Mouse (Mus musculus): ENCODE measurements around the gene Gm42906.

Gm42906 gene

DNA sequence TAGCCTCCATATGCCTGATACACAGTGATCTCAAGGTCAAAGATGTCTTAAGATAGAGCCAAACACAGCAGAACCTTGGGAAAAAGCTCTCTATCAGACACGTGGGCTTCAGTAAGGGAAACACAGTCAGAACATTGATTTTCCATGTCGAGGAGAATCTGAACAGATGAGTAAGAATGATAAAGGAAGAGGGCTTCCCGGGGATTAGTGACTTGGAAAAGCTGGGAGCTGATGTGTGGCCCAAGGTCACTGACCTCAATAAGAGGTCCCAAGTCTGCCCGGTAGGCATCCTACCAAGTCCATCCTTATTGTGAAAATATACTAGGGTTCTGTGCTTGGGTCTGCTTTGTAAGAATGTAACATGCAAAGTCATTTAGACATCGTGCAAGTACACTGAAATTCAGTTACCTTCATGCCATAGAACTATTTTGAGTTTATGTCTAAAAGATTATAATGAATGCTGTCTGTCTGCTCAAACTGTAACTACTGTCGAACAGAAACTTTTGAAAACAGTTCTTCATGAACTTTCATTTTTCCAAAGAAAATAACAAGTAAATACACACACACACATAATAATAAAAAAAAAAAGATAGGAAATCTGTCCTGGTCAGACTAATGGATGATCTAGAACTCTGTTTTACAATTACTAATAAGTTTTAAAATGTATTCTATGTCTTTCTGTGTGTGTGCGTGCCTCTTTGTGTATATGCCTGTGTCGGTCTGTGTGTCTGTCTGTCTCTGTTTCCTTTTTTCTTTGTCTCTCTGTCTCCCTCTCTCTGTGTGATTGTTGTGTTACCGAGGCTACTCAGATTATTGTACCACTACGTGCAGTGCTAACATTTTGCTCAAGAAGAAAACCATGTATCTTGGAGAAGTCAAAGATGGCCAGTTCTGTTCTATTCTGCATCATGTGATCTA is 322.6 kb downstream of the Gm42906 start:
- no peak for DNase-seq

DNA sequence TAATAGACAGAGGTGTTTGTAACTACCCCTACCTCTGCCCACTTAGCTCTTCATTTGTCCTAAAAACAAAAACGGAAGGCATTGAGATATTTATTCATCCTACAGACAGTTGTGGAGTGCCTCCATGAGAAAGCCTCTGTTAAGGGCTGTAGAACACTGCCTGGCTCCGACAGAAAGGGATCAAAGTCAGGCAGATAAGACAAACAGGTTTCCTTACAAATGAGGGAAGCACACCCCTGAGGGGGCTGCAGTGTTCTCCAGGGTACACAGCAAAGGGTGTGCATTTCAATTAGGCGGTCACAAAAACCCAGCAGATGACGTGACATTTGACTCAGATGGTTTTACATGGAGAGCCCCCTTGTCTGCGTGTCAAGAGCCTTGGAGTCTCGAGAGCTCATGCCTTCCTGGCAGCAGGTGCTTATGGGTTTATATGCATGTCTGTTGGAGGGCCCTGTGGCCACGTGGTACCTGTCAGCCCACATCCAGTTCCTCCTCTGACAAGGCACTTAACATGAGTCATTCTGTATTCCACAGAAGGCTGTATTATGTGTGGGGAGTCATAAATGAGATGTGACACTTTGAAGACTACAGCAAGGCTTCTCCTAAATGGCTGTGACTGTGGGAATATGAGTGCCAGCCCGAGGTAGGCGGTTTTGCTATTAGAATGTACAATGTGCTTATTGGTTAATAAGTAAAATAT is 323.5 kb downstream of the Gm42906 start:
- no peak for DNase-seq

DNA sequence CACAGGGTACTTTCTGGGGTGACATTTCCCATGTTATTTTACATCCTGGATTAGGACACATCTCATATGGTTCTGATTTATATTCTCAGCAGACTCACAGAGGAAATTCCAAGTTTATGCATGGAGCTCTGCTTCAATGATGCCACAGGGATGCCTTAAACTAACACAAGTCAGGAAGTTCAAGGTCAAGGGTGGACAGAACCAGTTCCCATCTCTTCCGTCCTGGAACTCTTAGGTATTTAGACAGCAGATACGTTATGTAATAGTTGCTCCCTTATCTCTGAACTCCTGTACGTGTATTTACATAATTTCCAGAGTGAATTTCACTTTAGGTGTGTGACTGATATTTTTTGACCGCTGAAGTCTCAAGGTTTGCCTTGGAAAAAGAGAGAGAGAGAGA is 324.7 kb downstream of the Gm42906 start:
- no peak for DNase-seq

DNA sequence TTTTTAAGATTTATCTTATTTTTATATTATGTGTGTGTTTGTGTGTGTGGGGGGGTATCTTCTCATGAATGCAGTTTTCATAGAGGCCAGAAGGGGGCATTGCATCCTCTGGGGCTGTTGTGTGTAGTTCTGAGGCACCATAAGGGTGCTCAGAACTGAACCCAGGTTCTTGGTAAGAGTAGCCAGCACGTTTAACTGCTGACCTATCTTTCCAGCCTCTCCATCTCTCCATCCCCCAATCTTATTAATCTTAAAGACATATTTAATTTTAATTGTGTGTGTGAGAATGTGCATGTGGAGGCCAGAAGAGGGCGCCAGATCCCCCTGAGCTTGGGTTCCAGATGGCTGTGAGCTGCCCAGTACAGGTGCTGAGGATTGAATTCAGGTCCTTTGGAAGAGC is 325.7 kb downstream of the Gm42906 start:
- peak; percentile 12 for DNase-seq

DNA sequence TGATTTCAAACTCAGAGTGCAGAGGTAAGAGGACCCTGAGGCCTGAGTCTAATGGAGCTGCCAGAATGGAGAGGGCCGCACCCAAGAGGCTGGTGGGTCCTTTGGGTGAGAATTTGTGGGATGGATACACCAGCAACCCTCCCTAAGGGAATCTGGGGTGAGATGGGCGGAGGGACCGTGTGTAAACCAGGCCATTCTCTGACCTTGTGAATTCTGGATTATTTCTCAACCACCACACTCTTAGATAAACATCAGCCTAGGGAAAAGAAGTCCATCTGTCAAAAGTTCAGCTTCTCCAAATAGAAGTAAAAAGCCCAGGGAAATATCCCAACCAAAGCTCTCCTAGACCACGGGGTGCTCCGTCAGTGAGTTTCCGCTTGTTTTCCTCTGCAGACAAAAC is 332.0 kb downstream of the Gm42906 start:
- DNase-seq, result no peak

DNA sequence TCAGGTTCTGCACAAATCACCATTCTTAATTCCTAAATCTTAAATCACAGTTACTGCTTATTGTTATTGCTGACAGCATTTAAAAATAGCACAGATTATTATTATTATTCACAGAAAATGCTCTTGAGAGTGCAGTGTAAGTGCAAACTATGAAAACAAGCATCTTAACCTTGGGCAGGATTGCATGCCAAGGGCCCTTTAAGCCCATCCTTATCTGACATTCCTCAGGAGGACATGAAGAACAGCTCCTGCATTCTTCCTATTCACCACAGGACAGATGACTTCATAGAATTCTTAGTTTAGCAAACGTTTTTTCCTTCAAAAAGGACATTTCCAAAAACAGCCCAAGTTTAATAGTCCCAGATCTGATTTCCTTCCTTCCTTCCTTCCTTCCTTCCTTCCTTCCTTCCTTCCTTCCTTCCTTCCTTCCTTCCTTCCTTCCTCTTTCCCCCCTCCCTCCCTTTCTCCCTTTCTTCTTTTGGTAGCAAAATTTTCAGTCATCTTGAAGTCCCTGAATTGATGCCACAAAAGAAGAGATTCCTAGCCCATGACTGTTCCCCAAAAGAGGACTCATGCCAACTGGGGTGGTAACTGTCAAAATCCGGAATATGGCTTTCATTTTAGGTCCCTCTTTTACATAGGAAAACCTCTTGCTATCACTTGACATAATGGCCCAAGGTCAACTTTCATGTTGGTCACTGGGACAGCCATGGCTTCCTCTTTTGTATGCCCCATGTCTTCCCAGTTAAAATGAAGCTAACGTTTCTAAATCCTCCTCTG is 334.9 kb downstream of the Gm42906 start:
- no peak for DNase-seq

DNA sequence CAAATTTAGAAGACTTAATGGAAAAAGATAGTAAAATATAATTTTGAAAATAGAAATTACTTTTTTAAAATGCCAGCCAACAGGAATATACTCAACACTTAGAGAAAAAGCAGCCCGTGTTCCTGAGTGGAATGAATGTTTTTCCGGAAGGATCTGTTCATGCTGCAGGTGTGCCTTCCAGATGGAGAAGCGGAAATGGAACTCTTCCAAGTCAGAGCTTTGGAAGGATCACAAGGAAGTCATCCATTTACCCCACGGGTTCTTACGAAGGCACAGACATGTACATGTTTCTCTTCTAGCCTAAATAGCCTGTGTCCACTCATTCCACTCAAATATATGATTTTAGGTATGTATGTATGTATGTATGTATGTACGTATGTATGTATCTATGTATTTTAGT is 337.0 kb downstream of the Gm42906 start:
- DNase-seq, result no peak

DNA sequence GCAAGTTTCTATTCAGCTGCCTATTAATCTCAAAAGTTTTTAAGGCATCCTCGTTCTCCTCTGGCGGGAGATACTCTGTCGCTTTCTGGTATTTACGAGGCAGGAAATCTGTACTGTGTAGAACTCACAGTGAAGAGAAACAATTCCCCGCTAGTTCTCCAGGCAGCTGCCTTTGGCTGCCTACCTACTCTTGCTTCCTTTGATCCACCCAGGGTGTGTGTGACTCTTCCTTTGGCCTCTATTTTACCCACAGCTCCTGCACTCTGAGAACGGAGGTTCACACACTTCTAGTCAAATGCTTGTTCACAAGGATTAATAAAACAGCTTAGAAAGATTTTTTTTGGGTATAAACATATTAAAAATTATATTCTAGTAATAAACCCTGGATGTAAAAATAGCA is 338.8 kb downstream of the Gm42906 start:
- no peak for DNase-seq

DNA sequence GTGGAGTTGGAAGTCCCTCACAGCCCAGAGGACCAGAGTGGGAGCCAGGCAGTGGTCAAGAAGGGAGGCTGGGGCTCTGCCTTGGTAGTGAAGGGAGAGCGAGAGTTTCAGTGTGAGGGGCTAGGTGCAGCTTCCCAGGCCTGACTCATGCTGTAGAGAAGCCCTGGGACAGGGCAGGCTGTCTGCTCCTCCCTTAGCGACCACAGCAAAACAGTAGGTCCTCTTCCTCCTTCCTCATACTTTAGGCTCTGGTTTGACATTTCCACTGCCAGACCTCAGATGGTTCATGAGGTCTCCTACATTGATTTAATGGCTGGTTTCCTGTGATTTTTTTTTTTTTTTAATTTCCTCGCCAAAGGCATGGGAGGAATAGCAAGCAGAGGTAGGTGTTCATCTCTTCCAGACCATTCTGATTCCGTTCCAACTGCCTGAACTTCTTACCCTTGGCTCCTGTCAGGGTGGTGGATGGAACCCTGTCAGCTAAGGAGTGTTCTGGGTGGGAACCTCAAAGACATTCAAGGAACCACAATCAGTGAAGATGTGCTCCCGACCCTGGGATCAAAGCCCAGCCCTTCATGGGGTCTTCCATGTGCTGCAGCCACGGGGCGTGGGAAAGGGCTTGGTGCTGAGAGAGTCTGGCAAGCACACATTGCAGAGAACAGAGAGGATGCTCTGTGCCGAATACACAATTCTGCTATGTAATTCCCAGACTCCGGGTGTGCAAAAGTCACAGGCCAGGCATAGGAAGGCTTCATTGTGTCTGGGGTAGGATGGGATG is 341.3 kb downstream of the Gm42906 start:
- DNase-seq, result no peak

DNA sequence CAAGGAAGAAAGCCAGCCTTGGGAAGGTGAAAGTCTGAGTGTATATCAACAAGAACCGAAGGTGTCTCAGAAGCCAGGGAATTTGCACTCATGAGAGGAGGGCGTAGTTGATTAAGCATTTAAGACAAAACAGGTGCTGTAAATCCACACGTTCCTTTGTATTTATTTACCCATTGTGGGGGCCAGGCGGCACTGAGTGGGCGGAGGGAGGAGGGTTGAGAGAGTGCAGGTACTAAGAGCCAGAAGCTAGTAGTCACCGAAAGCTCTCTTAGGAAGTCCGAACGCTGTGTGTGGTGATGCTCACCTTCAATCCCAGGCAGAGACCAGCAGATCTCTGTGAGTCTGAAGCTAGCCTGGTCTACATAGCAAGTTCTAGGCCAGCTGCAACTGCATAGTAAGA is 342.2 kb downstream of the Gm42906 start:
- no peak for DNase-seq

DNA sequence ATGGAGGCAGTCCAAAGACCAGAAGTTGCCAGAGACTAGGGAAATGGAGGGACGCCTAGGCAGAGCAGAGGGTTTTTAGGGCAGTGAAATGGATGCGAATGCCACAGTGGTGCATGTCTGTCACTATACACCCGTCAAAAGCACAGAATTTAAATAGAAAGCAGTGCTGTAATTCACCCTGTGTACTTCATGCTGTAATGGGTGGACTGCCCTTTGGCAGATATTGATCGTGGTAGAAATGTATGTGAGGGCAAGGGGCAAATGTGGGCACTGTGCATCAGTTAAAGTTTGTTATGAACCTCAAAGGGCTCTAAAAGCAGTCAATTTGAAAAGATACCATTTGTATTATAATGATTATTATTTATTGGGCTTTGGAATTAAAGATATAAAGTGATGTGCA is 347.7 kb downstream of the Gm42906 start:
- no peak for DNase-seq

DNA sequence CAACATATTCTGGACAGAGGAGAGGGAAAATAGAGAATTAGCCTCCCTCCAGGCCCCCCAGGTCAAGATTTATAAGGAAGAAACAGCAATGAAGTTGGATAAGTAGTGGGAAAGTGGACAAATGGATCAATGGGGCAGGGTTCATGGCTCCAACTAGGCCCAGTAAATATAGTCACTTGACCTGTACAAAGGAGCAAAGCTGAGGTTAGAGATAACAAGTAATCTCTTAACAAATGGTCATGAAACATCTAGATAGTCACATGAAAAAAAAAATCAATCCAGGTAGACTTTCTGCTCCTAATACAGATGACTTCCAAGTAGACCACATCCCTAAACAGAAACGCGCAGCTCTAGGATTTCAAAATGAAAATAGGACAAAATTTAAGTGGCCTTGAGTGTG is 350.0 kb downstream of the Gm42906 start:
- no peak for DNase-seq

DNA sequence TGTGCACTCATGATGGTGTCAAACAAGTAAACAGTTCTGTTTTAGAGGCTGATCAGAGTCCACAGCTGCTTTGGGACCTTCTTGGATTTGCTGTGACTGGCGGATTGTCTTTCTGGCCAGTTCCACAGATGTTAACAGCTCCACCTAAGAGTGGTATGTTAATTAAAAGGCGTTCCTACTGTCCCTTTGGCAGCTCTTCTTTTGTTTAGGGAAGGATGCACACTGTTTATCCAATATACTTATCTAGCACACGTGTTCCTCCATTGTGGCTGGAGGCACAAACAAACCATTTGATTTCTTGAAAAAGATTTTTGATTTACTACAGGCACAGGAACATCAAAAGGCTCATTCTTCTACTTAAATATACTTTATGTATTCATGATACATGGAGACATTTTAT is 351.0 kb downstream of the Gm42906 start:
- DNase-seq, result no peak

DNA sequence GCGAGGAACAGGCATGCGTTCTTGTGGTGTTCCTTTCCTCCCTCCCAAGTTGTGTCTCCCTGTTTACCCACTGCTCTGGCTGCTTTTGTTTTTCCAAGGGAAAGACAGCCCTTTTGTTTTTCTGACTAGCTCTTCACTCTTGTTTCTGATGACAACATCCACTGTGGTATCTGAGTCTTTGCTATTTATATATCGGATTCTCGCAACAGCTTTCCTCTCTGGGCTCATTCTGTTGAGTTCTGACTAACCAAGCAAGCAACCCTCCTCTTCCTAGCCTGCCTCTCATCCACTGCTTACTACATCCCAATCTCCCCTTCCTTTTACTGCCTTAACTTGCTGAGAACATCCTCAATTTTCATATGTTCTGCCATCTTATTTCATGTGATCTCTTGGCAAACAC is 353.7 kb downstream of the Gm42906 start:
- DNase-seq, result no peak

DNA sequence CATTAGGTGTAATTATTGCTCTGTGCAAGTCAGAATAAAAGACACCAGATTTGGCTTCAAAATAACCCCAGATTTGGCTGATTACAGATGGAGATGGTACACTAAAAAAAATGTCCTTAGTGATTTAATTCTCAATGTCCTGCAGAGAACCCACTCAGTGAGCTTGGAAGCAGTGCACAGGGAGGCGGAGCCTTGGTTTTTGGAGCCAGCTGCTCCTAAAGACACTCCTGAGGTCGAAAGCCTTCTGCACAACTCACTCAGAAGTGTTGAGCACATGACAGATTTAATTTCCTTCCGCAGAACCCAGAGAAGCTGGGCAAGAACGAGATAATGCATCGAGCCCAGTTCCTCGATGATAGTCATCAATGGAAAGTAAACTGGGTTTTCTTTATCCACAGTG is 356.5 kb downstream of the Gm42906 start:
- DNase-seq, result no peak

DNA sequence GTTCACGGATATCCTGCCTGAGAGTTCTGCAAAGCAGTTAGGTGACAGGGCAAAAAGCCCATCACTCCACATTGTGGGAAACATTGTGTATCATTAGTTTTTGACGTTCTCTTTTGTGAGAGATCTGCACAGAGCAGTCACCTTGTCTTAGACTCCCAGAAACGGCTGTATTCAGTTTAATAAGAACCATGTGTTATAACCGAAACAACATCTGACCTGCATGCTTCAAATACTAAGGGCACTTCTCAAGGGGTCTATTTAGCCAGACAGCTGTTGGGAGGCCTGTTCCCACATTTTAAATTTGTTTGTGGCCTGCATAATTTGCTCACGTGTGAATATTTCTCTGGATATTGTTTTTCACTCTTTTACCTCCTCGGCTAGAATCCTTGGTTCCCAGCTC is 357.1 kb downstream of the Gm42906 start:
- no peak for DNase-seq

DNA sequence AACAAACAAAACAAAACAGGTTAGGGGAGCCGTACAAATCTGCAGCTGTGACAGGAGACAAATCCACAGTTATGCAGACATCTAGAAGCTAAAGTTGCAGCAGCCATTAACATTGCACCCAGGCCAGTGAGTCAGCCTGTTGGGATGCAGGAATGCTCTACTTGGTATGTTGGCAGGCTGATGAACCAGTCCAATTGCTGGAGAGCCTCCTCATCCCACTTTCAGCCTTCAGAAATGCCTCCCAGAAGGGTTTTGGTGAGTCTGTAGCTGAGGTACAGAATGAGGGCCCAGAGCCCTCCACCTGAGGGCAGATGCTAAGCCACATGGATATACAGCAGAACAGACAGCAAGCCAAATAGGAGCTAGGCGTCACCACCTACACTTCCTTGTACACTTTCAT is 358.4 kb downstream of the Gm42906 start:
- DNase-seq, result no peak

DNA sequence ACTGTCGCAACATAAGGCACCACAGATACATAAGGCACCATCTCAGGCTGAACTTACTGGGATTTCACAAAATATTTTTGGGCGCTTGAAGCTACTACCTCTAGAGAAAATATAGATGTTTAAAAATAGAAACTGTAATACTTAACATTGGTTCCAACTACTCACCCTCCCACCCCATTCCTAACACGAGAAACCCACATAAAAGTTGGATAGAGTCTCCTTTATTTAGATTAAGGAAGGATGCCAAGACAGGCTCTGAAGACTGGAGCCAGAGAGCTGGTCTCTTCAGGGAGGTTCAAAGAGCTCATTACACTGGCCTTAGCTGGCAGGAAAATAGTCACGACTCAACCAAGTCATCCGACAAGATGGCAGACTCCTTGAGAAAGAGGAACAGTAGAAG is 361.9 kb downstream of the Gm42906 start:
- DNase-seq, result no peak

DNA sequence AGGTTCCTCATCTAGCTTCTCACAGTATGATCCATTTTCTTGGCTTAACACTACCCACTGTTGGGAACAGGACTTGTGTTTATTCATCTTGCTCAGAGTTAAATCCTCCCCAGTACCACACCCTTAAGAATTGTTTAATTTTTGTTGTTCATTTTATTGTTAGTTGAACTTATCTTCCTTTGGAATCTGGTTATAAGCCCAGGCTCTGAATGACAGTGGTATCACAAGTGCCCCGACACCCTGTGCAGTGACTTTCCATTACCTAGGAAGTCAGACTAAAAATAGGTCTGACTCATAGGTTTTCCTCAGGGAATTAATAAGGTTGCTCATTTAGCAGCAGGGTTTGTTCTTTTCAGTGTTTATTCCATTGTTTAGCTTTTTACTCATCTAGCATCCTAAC is 362.7 kb downstream of the Gm42906 start:
- no peak for DNase-seq

DNA sequence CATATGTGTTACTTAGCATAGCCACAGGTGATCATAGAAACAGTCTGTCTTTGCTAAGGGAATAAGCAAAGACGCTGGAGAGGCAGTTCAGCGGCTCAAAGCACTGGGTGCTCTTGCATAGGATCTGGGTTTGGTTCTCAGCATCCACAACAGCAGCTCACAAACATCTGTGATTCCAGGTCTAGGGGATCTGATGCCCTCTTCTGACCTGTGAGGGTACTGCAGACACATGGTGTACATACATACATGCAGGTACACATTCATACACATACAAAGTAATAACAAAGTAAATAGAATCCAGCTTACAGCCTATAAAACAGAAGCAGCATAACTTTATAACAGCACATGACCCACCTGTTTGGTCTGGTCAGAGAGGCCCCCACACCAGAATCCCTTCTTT is 366.0 kb downstream of the Gm42906 start:
- no peak for DNase-seq

DNA sequence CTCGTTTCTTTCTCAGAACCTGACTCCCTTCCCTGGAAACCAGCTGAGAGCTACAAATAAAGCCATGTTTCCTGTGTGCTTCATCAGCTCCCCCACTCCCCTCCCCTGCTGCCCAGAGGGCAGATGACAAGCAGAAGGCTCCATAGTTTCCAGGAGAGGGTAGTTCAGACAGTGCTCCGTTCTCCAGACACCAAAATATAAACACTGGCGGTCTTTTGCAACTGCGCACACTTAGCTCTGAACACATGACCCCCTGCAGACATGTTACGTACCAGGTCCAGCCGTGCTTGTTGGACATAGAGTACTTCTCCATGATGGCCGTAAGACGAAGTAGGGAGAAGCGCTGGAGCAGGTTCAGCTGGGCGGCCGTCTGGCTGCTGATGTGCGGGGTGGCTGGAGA is 367.5 kb downstream of the Gm42906 start:
- no peak for DNase-seq

DNA sequence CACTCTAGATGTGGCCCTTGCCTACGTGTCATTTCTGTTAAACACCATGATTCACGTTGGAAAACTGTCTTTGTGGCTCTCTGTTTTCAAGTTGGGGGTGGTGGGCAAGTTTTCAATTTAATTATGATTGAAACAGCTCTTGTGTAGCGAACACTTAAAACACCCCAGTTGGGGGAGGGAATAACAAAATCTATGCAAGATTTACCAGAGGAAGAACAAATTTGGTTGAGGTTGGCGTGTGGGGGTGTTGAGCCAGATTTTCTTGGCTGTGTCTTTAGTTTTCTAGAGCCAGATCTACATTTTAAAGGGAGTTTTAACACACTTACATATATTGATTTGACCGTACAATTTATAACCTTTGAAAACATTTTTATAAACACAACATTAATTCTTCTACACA is 368.2 kb downstream of the Gm42906 start:
- DNase-seq, result no peak

DNA sequence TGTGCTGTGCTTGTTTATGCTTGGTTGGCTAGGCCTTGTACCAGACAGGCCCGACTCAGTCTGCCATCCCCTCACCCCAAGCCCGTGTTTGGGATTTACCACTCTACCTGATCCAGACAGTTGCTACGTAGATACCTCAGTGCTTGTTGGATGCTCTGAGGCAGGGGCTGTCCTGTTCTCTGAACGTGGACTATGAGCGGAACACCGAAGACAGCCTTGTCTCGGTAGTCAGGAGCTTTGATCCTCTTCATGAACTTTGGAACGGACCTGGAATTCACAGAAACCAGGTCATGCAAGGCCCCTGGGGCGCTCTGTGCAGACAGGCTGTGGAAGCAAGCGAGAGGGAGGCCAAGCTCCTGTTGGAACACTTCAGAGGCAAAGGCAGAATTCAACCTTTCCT is 368.6 kb downstream of the Gm42906 start:
- DNase-seq, result no peak
